Mouse (Mus musculus): Measurements from ENCODE around the gene Kcnj1.
A peak's percentile ranks its signal among the peaks of the same experiment; 100 is the strongest.

Kcnj1 gene

GRCm38 (mm10) chr9:32372202-32372601 is at the start of gene Kcnj1:
Kcnj1 (plus strand) TSS chr9:32372493.
- no peak for DNase-seq (ENCODE audit: low spot score in 2 of 2)

GRCm38 (mm10) chr9:32323610-32324009 is 48.7 kb upstream of the Kcnj1 start:
- DNase-seq (ENCODE audit: low spot score in 2 of 2), result no peak

GRCm38 (mm10) chr9:32328777-32329176 is 43.5 kb upstream of the Kcnj1 start:
- no peak for DNase-seq (ENCODE audit: low spot score in 2 of 2)

GRCm38 (mm10) chr9:32331162-32331561 is 41.1 kb upstream of the Kcnj1 start:
- DNase-seq (ENCODE audit: low spot score in 2 of 2), result no peak

GRCm38 (mm10) chr9:32335389-32336150 is 36.7 kb upstream of the Kcnj1 start:
- no peak for DNase-seq (ENCODE audit: low spot score in 2 of 2)

- DNase-seq (ENCODE audit: low spot score in 2 of 2), result no peak
Measured at GRCm38 (mm10) chr9:32340831-32341230, 31.5 kb upstream of the Kcnj1 start.

GRCm38 (mm10) chr9:32342929-32343328 is 29.4 kb upstream of the Kcnj1 start:
- no peak for DNase-seq (ENCODE audit: low spot score in 2 of 2)

- no peak for DNase-seq (ENCODE audit: low spot score in 2 of 2)
Measured at GRCm38 (mm10) chr9:32344051-32344450, 28.2 kb upstream of the Kcnj1 start, which contains the start of gene Kcnj5. Kcnj5 (minus strand) TSS chr9:32344350.

GRCm38 (mm10) chr9:32344489-32344888 is 27.8 kb upstream of the Kcnj1 start:
- peak; percentile 9 to 29 for DNase-seq (ENCODE audit: low spot score in 2 of 2)

- DNase-seq (ENCODE audit: low spot score in 2 of 2), result no peak
Measured at GRCm38 (mm10) chr9:32348096-32348495, 24.2 kb upstream of the Kcnj1 start.

- no peak for DNase-seq (ENCODE audit: low spot score in 2 of 2)
Measured at GRCm38 (mm10) chr9:32349344-32349743, 22.9 kb upstream of the Kcnj1 start.

GRCm38 (mm10) chr9:32350332-32350731 is 22.0 kb upstream of the Kcnj1 start:
- peak; percentile 87 to 91 for DNase-seq (ENCODE audit: low spot score in 2 of 2)

GRCm38 (mm10) chr9:32360770-32361169 is 11.5 kb upstream of the Kcnj1 start:
- no peak for DNase-seq (ENCODE audit: low spot score in 2 of 2)

GRCm38 (mm10) chr9:32368812-32369211 is 3.5 kb upstream of the Kcnj1 start:
- no peak for DNase-seq (ENCODE audit: low spot score in 2 of 2)

- no peak for DNase-seq (ENCODE audit: low spot score in 2 of 2)
Measured at GRCm38 (mm10) chr9:32369388-32369787, 2.9 kb upstream of the Kcnj1 start.

- no peak for DNase-seq (ENCODE audit: low spot score in 2 of 2)
Measured at GRCm38 (mm10) chr9:32373656-32374055, 1.4 kb downstream of the Kcnj1 start.

GRCm38 (mm10) chr9:32376031-32376430 is 3.7 kb downstream of the Kcnj1 start:
- DNase-seq (ENCODE audit: low spot score in 2 of 2), result no peak

GRCm38 (mm10) chr9:32376863-32377590 is 4.7 kb downstream of the Kcnj1 start:
- no peak for DNase-seq (ENCODE audit: low spot score in 2 of 2)

- no peak for DNase-seq (ENCODE audit: low spot score in 2 of 2)
Measured at GRCm38 (mm10) chr9:32384906-32385305, 12.6 kb downstream of the Kcnj1 start.

GRCm38 (mm10) chr9:32388120-32388519 is 15.8 kb downstream of the Kcnj1 start:
- no peak for DNase-seq (ENCODE audit: low spot score in 2 of 2)

- no peak for DNase-seq (ENCODE audit: low spot score in 2 of 2)
Measured at GRCm38 (mm10) chr9:32391092-32391491, 18.8 kb downstream of the Kcnj1 start.

GRCm38 (mm10) chr9:32391701-32392100 is 19.4 kb downstream of the Kcnj1 start:
- DNase-seq (ENCODE audit: low spot score in 2 of 2), result peak; percentile 63 to 68

- no peak for DNase-seq (ENCODE audit: low spot score in 2 of 2)
Measured at GRCm38 (mm10) chr9:32392716-32393115, 20.4 kb downstream of the Kcnj1 start.
